Mouse (Mus musculus) spleen, adult 2 months (tissue): ENCODE measurements around the gene Cnpy1.

Experiments
- CTCF ChIP-seq: fragments of 200-500 bp; IDR thresholded peaks from 2 replicates; pipeline ENCODE4 v1.5.1; 2011; ENCODE audit warnings: mild to moderate bottlenecking, inconsistent platforms; ENCODE audit not compliant: insufficient read depth, insufficient read length, insufficient replicate concordance; ENCODE audit errors: extremely low read depth
- POLR2A ChIP-seq: fragments of 200-500 bp; IDR thresholded peaks from 2 replicates; pipeline ENCODE4 v1.6.1; 2011; ENCODE audit warnings: low read depth, low read length, inconsistent platforms

DNA sequence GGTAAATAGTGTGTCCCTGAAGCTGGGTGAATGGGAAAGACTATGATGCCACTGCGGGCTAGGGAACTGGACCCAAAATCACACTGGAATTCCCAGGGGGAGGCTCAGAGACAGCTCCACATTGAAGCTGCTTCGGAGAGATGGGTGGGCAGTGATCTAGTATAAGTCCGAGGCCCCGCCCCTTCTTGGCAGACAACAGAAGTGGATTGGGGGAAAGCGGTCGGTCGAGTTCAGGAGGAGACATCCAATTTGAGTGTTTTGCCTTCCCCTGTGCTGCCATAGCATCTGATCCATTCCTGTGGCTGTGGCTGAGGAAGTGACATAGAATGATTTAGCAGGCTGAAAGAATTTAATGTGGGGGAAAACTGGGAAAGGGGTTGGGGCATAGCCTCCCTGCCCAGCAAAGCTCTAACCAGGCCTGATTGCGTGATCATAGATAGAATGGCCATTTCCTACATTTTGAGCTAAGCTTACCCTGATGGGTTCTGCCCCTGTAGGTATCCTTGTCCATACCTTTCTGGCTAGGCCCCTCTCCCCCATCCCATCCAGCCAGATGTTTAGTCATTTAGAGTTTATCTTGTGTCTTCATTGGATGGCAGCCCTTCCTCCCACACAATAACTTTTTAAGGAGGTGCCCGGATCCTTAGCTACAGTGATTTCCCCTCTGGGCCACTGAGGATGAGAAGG, 88.4 kb downstream of the Cnpy1 start:
- TF ChIP-seq POLR2A (no peak), CTCF (no peak)
